Mouse (Mus musculus) adrenal gland, adult 8-10 months (tissue): ENCODE results near the gene Fdxacb1. TPM values are rescaled to one million over a fixed set of nuclear protein-coding genes. Genes with fewer than 3 reads are reported as not detected.

ENCODE experiments used
- DNase-seq: peaks from one replicate; pipeline ENCODE4 v3.0.0; 2022
- total RNA-seq, 4 experiments: library from RNA; stranded (reverse); gene quantifications; 2 replicates each; pipeline ENCODE4 v1.2.4; 2022

Fdxacb1 gene
- total RNA-seq, 4 experiments from 2014 or later, result 5.3 to 8.9 (median 6.7) TPM

DNA sequence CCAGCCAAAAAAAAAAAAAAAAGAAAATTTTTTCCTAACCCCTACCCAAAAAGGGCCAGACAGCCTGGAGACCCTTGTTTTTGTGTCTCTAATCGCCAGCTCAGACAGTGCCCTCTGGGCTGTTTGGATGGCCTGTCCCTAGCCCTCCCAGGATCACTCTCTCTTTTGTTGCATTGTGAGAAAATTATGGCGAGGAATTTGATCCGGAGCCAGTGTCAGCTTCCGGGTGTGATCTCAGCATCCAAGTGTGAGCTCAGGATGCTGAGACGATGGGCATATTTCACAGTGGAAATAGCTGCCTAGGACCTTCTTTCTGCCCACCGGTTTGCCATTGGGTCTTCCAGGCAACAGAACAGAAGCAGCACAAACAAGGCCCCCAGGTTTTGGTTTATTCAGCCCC is 17.3 kb upstream of the Fdxacb1 start:
- no peak for DNase-seq

DNA sequence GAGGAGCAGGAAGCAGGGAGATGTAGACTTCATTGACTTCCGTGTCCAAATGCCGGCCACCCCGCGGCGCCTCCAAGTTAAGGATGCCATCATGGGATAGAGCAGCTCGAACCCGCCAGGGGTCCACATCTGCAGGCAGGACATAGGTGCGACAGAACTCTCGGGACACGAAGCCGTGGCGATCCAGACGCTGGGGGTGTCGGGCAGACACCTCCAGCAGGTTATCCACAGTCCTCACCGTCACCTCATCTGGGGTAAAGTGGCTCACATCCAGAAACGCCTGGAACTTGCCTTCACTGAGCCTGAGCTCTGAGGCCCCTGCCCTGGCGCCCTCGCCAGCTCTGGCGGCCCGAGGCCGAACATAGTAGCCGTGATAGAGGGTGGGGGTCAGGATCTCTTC is 16.7 kb upstream of the Fdxacb1 start, which contains the start of gene Cryab:
Gene Cryab (plus strand): TSS at position 3 of the 400 bp plus-strand sequence.
- DNase-seq, result no peak

DNA sequence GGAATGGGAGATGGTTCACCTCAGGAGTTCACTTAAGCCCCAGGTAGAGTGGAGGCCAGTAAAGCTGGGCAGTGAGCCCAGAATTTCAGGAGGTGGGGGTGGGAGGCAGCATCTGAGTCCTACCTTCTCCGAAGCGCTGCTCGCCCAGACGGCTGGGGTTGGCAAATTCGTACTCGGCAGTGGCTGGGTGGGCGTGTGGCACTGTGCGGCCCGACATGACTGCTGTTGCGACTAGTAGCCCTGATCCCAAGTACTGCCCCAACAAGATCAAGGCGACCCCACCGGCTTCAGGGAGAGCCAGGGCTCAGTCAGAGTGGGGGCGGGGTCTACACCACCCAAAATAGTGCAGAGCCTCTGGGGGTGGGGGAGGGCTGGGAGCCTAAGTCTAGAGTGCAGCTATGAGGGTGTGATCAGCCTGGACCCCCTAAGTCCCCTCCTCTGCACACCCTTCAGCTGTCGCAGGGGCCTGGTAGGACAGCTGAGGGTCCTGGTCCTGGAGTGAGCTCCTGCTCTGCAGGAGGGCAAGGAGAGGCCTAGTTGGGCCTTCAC is 15.9 kb upstream of the Fdxacb1 start, which contains the start of gene Hspb2:
Gene Hspb2 (minus strand): TSS at position 301 of the 549 bp plus-strand sequence.
- DNase-seq, result no peak

DNA sequence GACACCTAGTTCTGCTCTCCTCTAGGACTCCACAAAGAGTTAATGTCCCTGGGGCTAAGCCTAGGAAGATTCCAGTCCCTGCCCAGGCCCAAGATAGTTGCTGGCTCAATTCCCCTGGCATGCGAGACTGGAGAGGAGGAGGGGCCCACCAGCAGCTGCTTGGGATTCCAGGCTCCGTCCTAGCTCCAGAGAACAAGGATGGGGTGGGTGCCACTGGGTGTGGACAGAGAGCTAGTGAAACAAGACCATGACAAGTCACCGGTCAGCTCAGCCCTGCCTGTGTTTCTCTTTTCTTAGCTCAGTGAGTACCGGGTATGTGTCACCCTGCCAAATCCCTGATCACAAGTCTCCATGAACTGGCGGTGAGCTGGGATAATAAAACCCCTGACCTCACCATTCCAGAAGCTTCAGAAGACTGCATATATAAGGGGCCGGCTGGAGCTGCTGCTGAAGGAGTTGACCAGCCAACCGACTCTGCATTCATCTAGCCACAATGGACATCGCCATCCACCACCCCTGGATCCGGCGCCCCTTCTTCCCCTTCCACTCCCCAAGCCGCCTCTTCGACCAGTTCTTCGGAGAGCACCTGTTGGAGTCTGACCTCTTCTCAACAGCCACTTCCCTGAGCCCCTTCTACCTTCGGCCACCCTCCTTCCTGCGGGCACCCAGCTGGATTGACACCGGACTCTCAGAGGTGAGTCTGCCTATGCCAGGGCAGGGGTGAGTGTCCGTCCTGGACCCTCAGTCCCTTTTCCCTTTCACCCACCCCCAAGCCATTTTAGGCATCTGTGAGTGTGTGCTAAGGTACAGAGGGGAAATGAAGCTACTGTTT is 15.0 kb upstream of the Fdxacb1 start:
- no peak for DNase-seq

DNA sequence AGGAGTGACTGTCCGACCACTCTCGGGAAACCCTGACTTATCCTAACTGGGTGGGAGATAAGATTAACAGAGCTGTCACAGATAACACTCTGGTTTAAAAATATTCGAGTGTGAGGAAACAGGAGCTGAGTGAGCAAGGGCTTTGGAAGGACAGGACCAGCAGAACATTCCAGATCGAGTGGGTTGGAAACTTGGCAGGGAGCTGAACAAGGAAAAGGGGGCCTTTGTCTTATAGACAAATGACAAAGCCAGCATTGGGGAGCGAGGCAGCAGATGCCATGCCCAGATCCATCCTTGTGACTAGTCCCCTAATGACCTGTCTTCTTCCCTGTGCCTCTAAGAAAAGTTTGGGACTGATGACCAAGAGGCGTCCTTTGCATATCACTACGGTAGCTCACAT is 14.1 kb upstream of the Fdxacb1 start:
- DNase-seq, result no peak

DNA sequence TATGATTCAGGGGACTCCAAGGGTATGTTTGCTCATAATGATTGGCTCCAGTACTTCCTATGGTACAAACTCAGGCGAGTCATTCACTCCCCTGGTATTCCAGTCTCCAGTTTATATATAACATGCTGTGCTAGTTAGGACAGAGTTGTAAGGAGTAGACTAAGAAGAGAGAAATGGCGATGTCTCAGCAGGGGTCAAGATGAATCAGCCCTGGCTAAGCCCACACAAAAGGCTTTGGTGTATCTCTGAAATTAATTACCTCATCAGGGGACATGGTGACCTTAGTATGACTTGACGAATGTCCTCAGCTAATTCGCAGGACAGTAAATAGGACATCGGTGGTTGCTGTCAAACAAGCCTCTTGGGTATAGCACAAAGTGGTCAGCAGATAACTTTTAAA is 11.3 kb upstream of the Fdxacb1 start:
- no peak for DNase-seq

DNA sequence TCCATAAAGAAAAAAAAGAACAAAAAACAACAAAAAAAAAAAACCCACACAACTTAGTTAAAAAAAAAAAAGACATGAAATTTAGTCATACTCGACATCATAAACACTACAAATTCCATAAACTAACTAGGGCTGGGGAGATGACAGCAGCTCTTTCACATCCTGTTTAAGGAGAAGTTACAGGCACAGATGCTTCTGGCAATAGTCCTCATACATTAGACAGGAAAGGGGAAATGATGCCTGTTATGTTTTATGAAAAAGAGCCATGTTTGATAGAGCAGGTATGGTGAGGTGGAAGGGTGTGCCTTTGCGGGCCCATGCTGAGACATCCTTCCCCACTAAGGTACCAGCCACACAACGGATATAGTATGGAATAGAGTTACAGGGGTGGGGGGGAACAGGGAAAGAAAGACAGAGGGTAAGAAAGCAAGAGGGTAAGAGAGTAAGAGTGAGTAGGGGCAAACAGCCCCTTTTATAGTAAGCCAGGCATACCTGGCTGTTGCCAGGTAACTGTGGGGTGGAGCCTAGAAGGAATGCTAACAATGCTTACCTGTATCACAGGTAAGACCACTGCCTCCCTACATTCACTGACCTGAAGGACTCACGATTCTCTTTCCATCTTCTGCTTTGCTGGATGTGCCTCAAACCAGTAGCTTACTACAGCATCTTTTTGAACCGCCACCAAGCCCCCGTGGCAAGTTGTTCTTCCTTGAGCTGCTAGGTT is 6.4 kb upstream of the Fdxacb1 start:
- DNase-seq, result no peak

DNA sequence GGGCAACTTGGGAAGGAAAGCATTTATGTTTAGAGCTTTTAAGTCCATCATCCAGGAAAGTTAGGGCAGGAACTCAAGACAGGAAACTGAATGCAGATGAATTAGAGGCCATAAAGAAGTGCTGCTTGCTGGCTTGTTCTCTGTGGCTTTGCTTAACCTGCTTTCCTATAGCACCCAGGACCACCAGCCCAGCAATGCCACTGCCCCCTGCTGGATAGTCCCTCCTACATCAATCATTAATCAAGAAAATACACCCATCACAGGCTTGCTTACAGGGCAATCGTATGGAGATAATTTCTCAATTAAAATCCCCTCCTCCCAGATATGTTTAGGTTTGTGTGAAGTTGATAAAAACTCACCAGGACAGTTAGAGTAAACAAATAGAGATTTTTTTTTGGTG is 4.7 kb upstream of the Fdxacb1 start:
- no peak for DNase-seq

DNA sequence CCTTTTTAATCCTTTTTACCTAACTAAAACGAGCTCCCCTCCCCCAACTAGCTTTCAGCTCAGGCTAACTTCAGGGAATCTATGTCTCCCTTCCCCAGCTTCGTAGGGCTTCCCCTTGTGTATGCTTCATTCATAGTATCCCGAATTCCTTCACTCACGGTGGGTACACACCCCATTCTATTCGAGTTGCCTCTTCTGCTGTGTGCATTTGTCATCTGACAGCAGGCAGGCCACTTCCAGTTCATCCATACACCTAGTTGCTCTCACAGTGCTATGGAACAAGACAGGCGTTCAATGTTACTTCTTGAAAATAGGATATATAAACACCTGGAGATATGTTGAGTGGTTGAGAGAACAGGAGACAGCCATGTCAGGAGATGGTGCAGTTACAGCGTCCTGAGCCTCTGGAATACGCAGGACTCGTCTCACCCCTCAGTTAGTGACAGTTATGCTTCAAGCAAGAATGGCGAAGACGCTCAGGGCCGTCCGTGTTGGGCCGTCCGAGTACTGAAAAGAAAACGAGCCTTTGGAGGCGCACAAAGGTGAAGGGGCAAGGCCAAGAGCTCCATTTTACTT is 417 bp upstream of the Fdxacb1 start:
- no peak for DNase-seq

DNA sequence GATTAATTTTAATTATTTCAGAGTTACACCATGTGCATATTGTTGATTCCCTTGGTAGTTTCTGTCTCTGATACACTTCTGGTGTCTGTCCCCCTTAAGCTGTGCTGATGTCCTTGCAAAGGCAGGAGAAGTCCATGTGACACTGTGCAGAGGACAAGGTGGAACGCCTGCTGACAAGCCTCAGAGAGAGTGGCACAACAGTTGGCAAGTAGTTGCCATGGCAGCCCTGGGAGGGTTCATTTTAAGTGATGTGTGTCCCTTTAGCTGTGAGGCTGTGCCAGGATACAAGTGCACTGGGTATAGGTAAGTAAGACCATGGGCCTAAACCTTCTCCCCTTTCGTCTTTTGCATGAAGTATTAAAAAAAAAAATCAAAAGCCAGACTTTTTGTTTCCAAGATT is 2.0 kb downstream of the Fdxacb1 start:
- no peak for DNase-seq

DNA sequence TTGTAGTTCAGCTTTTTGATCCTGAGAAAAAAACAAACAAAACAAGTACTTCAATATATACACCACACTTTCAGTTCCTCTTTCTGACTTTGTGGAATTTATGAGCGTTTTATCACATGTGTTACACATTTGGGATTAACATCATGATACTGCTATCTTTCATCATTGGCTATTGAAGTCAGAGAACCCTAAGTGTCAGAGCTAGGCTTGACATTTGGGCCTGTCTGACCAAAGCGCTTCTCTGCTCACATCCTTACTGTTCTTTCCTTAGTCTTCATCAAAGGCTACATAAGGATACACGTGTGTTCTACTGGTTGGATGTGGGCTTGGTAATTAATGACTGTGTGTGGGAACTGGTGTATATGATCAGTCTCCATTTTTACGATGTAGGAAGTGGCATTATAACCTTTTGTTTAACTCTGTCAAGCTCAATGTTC is 6.0 kb downstream of the Fdxacb1 start:
- DNase-seq, result no peak

DNA sequence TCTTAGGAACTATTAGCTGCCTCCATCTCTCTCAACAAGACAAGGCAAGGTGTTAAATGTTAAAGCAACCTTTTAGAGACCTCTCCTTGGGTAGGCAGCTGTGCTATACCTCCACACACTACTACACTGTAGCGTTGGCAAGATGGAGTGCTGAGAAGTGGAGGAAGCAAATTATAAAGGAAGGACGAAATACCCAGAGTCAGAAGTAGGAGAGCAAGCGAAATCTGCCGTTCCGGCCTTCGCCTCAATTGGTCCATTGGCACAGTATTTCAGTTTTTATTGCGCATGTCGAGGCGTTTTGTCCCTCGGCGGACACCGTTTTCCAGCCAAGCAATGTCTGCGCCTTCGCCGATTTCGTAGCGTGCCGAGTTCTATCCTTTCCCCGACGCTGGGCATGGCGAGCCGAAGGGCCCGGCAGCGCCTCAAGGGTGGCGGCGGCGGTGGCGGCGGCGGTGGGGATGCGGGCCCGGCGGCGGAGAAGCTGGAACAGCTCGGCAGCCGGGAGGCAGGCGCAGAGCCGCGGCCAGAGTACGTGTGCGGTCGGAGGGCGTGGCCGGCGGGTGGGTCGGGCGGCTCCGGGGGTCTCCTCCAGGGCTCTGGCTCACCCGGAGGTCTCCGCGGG is 7.1 kb downstream of the Fdxacb1 start, which contains the start of the genes Alg9 and 1110032A03Rik:
Gene Alg9 (plus strand): TSS at position 29 of the 622 bp plus-strand sequence.
Gene 1110032A03Rik (minus strand): TSS at position 530 of the 622 bp plus-strand sequence.
- DNase-seq, result peak; percentile 77

DNA sequence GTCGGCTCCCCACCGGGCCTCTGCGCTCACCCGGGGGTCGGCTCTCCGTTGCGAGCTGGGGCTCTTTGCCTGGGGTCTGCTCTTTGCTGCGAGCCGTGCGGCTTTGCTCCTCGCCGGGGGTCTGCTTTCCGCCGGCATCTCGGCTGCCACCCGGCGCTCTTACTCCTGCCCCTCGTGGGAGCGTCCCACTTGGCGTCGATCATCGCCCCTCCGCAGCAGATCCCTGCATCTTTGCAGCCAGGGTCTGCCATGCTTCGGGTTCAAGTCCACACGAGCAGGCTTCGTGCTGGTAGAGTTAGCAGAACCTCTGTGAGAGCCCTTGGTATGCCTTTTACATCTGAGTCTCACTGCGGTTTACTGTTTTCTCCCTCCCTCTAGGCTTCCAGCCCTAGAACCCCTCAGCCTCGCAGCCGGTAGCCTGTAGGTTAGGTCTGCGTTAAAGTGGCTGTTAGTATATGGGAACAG is 7.7 kb downstream of the Fdxacb1 start:
- no peak for DNase-seq

DNA sequence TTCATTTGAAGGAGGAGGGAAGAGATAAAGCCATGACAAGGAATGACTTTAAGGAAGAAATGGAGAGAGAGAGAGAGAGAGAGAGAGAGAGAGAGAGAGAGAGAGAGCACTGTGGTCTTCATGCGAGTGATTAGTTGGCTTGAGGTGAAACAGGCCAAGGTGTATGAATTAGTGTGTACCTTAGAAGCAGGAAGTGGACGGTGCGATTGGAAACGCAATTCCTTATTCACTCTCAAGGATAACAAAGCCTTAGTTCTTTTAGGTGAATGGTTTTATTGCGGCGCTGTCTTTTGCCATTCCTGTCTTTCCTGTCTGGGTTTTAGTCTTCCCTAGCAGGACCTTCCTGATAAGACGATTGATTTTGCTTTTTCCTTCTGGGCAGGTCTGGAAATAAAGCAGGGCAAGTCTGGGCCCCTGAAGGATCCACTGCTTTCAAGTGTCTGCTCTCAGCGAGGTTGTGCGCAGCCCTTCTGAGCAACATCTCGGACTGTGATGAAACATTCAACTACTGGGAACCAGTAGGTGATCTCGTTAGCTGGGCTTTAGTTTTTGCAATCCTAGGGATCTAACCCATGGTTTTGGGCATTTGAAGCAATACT is 8.2 kb downstream of the Fdxacb1 start:
- DNase-seq, result no peak

DNA sequence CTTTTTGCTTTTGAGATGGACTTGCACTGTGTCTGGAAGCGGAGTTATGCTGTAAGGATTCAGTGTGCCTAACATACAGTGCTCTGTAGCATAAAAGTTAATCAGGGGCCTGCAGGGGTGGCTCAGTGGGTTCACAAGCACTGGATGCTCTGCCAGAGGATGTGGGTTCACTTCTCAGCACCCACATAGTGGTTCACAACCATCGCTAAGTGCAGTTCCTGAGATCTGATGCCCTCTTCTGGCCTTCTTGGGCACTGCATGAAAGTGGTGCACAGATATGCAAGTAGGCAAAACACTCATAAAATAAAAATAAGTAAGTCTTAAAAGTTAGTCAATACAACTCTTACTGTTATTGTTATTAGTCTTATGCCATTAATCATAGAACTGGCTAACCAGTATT is 14.1 kb downstream of the Fdxacb1 start:
- DNase-seq, result no peak

DNA sequence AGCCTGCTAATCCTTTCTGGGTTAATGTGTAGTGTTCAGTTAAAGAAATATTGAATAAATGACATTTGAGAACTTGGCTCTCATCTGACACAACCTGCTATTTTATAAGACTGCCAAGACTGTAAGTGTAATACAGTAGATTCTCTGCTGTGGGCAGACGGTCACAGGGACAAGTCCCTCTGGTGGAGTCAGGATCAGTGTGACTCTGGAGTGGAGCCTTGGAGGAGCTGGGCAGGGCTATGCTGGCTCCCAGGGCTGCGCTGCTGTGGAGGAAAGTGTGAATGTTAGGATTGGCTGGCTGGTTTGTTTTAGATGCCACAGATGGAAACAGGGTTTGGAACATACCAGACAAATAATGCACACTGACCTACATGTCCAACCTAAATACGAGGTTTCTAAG is 27.2 kb downstream of the Fdxacb1 start:
- no peak for DNase-seq

DNA sequence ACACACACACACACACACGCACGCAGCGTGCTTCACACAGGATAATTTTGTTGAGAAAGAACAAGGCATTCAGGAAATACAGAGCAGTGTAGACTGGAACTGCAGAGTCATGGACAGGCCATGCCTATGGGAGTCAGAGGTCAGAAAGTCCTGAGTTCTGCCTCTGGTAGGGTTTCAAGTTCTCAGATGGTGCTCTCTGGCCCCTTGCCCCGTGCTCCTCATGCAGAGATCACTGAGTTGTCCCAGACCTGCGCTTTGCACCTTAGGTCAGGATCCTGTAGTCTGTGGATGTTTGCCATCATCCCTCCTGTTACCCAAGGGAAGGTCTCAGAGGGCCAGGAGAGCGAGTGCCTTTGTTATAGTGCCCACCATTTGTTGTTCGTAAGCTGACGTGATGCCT is 28.7 kb downstream of the Fdxacb1 start:
- DNase-seq, result no peak

DNA sequence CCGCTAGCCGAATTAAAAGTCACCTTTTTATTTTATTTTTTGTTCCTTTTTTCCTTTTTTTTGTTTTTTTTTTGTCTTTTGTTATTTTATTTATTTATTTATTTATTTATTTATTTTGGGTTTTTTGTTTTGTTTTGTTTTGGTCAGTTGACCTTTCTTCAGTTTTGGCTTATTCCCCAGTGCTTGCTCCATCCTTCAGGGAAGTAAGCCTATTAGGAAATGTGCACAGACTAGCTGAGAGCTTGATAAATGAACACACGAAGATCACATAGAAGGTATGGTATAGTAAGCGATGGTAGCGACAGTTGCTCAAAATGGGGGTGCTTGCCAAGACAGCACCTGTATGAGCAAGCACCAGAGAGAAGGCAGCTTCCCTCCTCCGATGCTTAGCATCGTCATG is 29.6 kb downstream of the Fdxacb1 start:
- DNase-seq, result no peak

DNA sequence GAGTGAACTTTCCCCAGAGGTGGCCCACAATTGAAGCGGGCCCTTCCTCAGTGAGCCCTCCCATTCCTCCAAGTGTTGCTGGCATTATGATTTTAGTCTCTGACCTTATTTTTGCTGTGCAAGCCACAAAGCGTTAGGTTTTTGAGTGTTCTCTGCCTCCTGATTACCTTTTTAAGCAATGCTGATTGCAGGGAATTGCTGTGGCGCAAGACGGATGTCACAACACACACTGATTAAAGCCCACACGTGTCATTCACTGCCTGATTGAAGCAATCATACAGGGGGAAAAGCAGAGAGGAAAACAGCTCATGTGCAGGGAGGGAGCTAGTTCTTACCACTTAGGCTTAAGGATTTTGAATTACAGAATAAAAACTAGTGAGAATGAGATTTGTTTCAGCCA is 30.3 kb downstream of the Fdxacb1 start:
- DNase-seq, result peak; percentile 49

DNA sequence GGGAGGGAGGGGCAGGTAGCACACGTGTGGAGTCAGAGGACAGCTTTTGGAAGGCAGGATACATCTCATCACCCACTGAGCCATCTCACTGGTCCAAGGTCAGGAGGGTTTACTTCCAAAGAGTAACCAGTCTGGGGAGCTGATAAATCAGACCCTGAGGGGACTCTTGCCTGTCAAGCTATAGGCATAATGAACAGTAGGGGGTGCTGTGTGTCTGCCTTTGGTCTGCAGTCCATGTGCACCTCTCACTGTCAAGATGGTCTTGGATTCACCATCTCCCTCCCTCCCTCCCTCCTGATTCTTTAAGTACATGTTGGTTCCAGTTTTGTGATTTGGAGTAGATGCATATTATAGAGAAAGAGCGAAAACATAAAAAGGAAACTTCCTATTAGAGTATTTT is 32.9 kb downstream of the Fdxacb1 start:
- DNase-seq, result no peak

DNA sequence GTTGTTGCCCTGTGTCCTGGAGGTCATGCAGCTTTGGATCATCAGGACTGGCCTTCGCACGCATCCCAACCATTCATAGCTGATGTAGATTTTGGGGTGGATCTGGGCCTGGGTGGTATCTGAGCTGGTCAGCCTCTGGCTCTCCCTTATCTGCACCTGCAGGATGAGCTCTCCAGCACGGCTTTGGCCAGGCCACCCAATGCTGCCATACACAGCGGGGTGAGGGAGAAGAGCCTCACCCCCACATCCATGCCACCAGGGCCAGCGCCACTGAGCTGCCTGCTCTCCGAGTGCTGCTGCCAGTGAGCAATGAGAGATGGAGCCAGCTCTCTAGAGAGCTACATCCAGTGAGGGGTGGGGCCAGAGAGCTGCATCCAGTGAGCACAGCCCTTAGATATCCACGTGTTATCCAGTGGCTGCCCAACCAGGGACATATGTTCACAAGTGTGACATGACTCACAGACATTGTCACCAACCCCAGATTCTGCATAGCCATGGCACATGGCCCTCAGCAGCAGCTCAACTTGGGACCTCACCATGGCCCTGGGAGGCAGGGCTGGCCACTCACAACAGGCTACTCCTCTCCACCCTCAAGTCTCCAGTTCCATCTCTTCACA is 35.1 kb downstream of the Fdxacb1 start:
- DNase-seq, result no peak
